Mouse (Mus musculus) kidney, adult 2 months (tissue): ENCODE data around the gene Pitpnm3.

Source experiments
- CTCF ChIP-seq: fragments of 200-500 bp; conservative IDR thresholded peaks from 2 replicates; pipeline ENCODE4 v1.5.1; 2011; ENCODE audit warnings: low read depth, mild to moderate bottlenecking, control low read depth, low read length, moderate library complexity, mixed read lengths; ENCODE audit not compliant: insufficient read depth, insufficient read length
- POLR2A ChIP-seq: fragments of 200-500 bp; IDR thresholded peaks from one replicate; pipeline ENCODE4 v1.6.1; 2011; ENCODE audit warnings: low read depth, low read length, control low read depth

DNA sequence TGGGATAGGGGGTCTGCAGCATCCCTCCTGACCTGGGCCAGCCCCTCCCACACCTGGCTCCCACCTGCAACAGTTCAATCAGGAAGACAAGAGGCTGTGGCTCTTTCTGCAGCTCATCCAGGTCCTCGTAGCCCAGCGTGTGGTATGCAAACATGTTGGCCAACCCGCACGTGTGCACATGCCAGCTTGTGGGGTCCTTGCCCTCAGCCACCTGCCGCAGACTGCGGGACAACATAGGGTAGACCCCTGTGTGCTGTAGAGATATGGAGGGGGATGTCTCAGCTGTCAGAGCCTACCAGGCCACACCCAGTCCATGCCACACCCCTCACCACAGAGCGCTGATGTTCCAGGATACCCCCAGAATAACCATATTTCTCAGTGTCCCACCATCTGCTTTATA, 104.2 kb downstream of the Pitpnm3 start:
- TF ChIP-seq CTCF (no peak), POLR2A (no peak)
